Mouse (Mus musculus): ENCODE results near the gene Hs3st5. TPM values are rescaled to one million over a fixed set of nuclear protein-coding genes. Genes with fewer than 3 reads are reported as not detected.
"Not testable (repeated sequence)": the region's sequence is repeated elsewhere in the genome, so short reads cannot be mapped to it uniquely, and the experiment has no call there.

Hs3st5 gene
- polyA plus RNA-seq, 1 experiment from 2014 or later: 2.1 TPM

DNA sequence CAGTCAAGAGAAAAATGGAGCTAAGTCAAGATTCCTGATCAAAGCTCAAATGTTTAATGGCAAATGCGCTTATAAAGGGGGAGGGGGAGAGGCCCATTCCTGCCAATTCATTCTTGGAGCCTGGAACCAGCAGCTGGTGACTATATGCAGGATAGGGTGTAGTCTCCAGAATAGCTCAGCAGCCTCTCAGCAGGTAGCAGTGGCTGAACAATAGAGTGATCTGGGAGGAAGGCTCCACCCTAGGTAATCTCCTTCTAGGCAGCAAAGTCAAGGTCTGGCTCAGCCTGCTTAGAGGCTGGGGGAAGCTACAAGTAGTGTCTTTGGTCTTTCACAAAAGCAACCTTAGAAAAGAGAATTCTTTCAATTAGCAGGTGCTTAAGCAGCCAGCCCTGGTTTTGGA lies 104.8 kb downstream of the Hs3st5 start:
- WGBS: 50% methylated on average over 1 of the region's 1 CpGs
- not testable (repeated sequence) for H3K27ac ChIP-seq (ENCODE audit: low read length); H3K4me1 ChIP-seq (ENCODE audit: control insufficient read depth, insufficient read depth, low read length); H3K4me3 ChIP-seq (replicated peaks; ENCODE audit: low read length); H3K9me3 ChIP-seq (replicated peaks; ENCODE audit: control insufficient read depth, low read length); H3K36me3 ChIP-seq (ENCODE audit: control insufficient read depth, insufficient read depth, low read length); H3K9ac ChIP-seq (ENCODE audit: low read length); H3K4me2 ChIP-seq (ENCODE audit: low read depth, low read length); H3K27me3 ChIP-seq (ENCODE audit: control insufficient read depth, insufficient read depth, low read length); ATAC-seq (ENCODE audit: insufficient read depth, low FRiP score)

DNA sequence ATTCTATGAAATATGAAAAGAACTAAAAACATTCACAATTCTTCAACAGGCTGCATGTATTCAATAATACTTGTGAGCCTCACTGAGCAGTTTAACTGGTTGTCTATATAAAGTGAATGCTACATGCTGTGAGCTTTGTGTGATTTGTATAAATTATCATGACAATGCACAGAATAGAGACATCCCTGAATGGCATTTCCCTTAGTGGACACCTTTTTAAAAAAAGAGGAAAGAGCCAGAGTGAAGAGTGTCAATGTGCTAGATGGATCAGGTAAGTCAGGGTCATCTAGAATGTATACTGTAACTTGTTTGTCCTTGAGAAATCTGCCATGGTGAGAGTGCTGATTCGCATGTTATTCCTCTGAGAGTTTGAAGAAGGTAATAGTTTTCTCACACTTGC lies 116.4 kb downstream of the Hs3st5 start:
- Histone ChIP-seq H3K4me1 (ENCODE audit: control insufficient read depth, insufficient read depth, low read length) (no peaks in the 10 kb centered on the region), H3K4me3 (replicated peaks; ENCODE audit: low read length) (no peak overlapping the region), H3K4me2 (ENCODE audit: low read depth, low read length) (no peak overlapping the region), H3K27ac (ENCODE audit: low read length) (no peak overlapping the region), H3K9ac (ENCODE audit: low read length) (no peak overlapping the region), H3K9me3 (replicated peaks; ENCODE audit: control insufficient read depth, low read length) (no peaks in the 10 kb centered on the region), H3K27me3 (ENCODE audit: control insufficient read depth, insufficient read depth, low read length) (no peaks in the 10 kb centered on the region), H3K36me3 (ENCODE audit: control insufficient read depth, insufficient read depth, low read length) (no peaks in the 10 kb centered on the region)
- 76% methylated on average over 1 of the region's 1 CpGs for WGBS
- no peak for ATAC-seq (ENCODE audit: insufficient read depth, low FRiP score)

DNA sequence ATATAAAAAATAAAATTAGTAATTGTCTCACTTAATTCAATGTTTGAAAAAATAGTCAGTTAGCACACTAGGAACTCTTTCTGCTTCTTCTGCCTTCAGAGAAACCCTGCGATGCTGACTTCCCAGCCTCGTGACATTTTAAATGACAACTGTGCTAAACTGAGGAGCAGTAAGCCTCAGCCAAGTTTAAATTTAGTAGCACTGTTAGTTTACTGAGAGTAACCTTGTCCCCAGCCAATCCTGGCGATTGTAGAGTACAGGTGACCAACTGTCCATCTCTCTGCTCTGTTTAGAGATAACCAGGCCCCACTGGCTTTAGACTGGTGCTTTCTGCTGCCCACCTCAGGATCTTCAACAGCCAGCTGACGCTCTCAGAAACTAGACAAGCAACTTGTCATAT lies 121.3 kb downstream of the Hs3st5 start:
- no peaks in the 10 kb centered on the region for H3K36me3 ChIP-seq (ENCODE audit: control insufficient read depth, insufficient read depth, low read length)
- H3K4me3 ChIP-seq (replicated peaks; ENCODE audit: low read length): no peak overlapping the region
- no peak overlapping the region for H3K27ac ChIP-seq (ENCODE audit: low read length)
- no peak overlapping the region for H3K9ac ChIP-seq (ENCODE audit: low read length)
- H3K27me3 ChIP-seq (ENCODE audit: control insufficient read depth, insufficient read depth, low read length): no peaks in the 10 kb centered on the region
- no peak overlapping the region for H3K4me2 ChIP-seq (ENCODE audit: low read depth, low read length)
- no peak for ATAC-seq (ENCODE audit: insufficient read depth, low FRiP score)
- H3K9me3 ChIP-seq (replicated peaks; ENCODE audit: control insufficient read depth, low read length): no peaks in the 10 kb centered on the region
- WGBS: 86% methylated on average over 4 of the region's 4 CpGs
- H3K4me1 ChIP-seq (ENCODE audit: control insufficient read depth, insufficient read depth, low read length): no peaks in the 10 kb centered on the region

DNA sequence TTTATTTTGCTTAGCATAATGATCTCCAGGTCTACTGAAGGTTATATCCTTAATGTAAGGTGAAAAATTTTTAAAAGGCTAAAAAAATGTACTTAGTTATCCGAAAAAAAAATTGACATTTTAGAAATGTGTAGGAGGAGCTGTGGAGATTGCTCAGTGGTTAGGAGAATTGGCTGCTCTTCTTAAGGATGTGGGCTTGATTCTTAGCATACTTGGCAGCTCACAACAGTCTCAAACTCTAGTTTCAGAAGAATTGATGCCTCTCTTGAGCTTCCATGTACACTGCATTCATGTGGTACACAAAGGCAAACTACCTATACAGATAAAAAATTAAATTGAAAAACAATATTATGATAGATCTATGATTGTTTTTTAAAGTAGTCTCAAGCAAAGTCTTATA lies 125.1 kb downstream of the Hs3st5 start:
- no peaks in the 10 kb centered on the region for H3K4me1 ChIP-seq (ENCODE audit: control insufficient read depth, insufficient read depth, low read length)
- H3K36me3 ChIP-seq (ENCODE audit: control insufficient read depth, insufficient read depth, low read length): no peaks in the 10 kb centered on the region
- 74% methylated on average over 1 of the region's 1 CpGs for WGBS
- H3K27me3 ChIP-seq (ENCODE audit: control insufficient read depth, insufficient read depth, low read length): no peaks in the 10 kb centered on the region
- H3K9me3 ChIP-seq (replicated peaks; ENCODE audit: control insufficient read depth, low read length): no peaks in the 10 kb centered on the region
- no peak overlapping the region for H3K4me3 ChIP-seq (replicated peaks; ENCODE audit: low read length)
- no peak overlapping the region for H3K9ac ChIP-seq (ENCODE audit: low read length)
- H3K27ac ChIP-seq (ENCODE audit: low read length): no peak overlapping the region
- ATAC-seq (ENCODE audit: insufficient read depth, low FRiP score): no peak
- no peak overlapping the region for H3K4me2 ChIP-seq (ENCODE audit: low read depth, low read length)

DNA sequence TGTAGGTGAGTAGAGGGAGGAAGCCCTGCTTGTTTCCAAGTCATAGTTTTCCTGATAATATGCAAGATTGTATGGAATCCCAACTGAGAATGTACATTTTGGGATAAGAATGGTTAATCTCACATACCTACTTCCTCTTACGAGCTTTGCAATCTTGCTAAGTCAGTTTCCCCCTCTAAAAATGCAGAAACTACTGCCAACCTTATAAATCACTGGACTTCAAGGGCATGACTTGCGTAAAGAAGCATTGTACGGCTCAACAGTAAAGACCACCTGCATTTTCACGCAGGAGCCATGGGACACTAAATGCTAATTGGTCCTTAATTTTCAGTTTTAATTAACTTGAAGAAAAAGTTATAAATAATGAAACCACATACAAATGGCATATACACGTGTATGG lies 144.0 kb downstream of the Hs3st5 start:
- no peak overlapping the region for H3K9ac ChIP-seq (ENCODE audit: low read length)
- H3K36me3 ChIP-seq (ENCODE audit: control insufficient read depth, insufficient read depth, low read length): no peaks in the 10 kb centered on the region
- H3K4me1 ChIP-seq (ENCODE audit: control insufficient read depth, insufficient read depth, low read length): no peaks in the 10 kb centered on the region
- ATAC-seq (ENCODE audit: insufficient read depth, low FRiP score): no peak
- no peak overlapping the region for H3K27ac ChIP-seq (ENCODE audit: low read length)
- no peaks in the 10 kb centered on the region for H3K27me3 ChIP-seq (ENCODE audit: control insufficient read depth, insufficient read depth, low read length)
- H3K4me3 ChIP-seq (replicated peaks; ENCODE audit: low read length): no peak overlapping the region
- no peaks in the 10 kb centered on the region for H3K9me3 ChIP-seq (replicated peaks; ENCODE audit: control insufficient read depth, low read length)
- WGBS: 66% methylated on average over 5 of the region's 5 CpGs
- no peak overlapping the region for H3K4me2 ChIP-seq (ENCODE audit: low read depth, low read length)

DNA sequence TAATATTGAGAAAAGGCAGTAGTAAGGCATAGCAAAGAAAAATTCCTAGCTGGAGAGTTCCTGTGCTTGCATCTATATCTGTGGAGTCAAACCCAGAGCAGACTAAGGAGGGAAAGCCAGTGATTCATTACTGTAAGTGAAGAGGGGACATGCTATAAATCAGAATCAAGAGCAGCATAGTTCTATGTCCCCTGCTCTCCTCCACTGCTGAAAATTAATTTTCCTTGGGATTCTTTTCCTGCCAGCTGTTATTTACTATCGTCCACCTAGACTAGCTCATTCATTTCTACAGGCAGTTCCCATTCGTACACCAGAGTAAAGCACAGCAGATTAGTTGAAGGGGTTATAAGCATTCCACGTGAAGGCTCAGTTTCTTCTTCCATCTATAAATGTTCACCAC lies 207.4 kb downstream of the Hs3st5 start:
- H3K4me1 ChIP-seq (ENCODE audit: control insufficient read depth, insufficient read depth, low read length): no peaks in the 10 kb centered on the region
- H3K4me2 ChIP-seq (ENCODE audit: low read depth, low read length): no peak overlapping the region
- no peaks in the 10 kb centered on the region for H3K27me3 ChIP-seq (ENCODE audit: control insufficient read depth, insufficient read depth, low read length)
- WGBS: 46% methylated on average over 3 of the region's 3 CpGs
- H3K9ac ChIP-seq (ENCODE audit: low read length): no peak overlapping the region
- no peak overlapping the region for H3K27ac ChIP-seq (ENCODE audit: low read length)
- ATAC-seq (ENCODE audit: insufficient read depth, low FRiP score): no peak
- H3K9me3 ChIP-seq (replicated peaks; ENCODE audit: control insufficient read depth, low read length): no peaks in the 10 kb centered on the region
- H3K36me3 ChIP-seq (ENCODE audit: control insufficient read depth, insufficient read depth, low read length): no peaks in the 10 kb centered on the region
- no peak overlapping the region for H3K4me3 ChIP-seq (replicated peaks; ENCODE audit: low read length)

DNA sequence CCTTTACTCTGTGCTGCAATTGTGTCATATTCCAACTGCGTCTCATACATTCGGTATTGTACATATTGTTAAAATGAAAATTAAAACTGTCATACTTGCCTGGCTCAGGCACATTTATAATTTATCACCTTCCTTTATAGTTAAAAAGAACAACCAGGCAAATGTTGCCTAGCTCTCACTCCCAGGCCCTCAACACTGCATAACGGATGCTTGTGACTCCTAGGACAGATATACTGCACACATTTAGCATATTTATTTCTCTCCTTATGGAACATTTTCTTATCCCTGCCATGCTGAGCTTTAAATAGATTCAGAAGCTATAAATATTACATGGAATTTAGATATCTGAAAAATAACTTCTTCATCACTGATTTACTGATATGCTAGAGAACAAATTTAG lies 219.6 kb downstream of the Hs3st5 start:
- 77% methylated on average over 3 of the region's 3 CpGs for WGBS
- no peak for ATAC-seq (ENCODE audit: insufficient read depth, low FRiP score)

DNA sequence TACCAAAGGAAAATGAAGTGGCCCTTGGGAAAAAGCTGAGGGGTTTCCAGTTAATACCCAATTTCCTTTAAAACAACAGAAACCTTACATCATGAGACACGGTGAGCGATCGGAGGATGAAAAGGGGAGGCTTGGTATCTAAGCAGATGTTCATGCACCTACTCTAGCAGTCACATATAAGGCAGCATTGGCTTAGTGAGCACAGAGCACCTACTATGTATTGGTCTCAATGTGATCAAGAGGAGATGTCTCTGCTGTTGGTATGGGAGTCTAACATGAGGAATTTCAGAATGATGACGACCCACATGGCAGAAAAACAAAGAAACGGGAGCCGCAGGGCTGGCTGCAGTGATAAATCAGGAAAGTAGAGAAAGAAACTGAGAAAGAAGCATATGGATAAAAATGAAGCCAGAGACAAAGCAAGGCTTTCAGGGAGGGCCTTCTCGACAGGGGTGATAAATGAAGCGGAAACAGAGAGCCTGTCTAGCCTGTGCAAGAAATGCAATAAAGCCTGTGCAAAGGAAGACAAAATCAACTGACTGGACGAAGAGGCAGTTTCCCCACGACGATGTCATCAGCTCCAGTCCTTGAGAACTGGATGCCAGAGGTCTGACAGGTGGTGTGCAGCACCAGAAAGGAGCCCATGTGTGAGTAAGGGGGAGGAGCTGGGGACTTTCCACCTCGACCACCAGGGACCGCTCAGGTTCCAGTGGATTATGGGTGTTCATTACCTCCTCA lies 222.9 kb downstream of the Hs3st5 start:
- H3K4me1 ChIP-seq (ENCODE audit: control insufficient read depth, insufficient read depth, low read length): 0 out of 2 replicates have a peak, but pooled peaks cover 3% of the 10 kb centered on the region
- no peaks in the 10 kb centered on the region for H3K27me3 ChIP-seq (ENCODE audit: control insufficient read depth, insufficient read depth, low read length)
- WGBS: 58% methylated on average over 13 of the region's 13 CpGs
- H3K9me3 ChIP-seq (replicated peaks; ENCODE audit: control insufficient read depth, low read length): no peaks in the 10 kb centered on the region
- no peak overlapping the region for H3K4me3 ChIP-seq (replicated peaks; ENCODE audit: low read length)
- no peak overlapping the region for H3K27ac ChIP-seq (ENCODE audit: low read length)
- H3K4me2 ChIP-seq (ENCODE audit: low read depth, low read length): no peak overlapping the region
- no peak overlapping the region for H3K9ac ChIP-seq (ENCODE audit: low read length)
- H3K36me3 ChIP-seq (ENCODE audit: control insufficient read depth, insufficient read depth, low read length): no peaks in the 10 kb centered on the region
- ATAC-seq (ENCODE audit: insufficient read depth, low FRiP score): no peak

More for the DNA sequence above, 219.6 kb downstream of the Hs3st5 start:
- Histone ChIP-seq H3K4me2 (ENCODE audit: low read depth, low read length) (no peak overlapping the region), H3K9ac (ENCODE audit: low read length) (no peak overlapping the region), H3K36me3 (ENCODE audit: control insufficient read depth, insufficient read depth, low read length) (no peaks in the 10 kb centered on the region), H3K27ac (ENCODE audit: low read length) (no peak overlapping the region), H3K4me3 (replicated peaks; ENCODE audit: low read length) (no peak overlapping the region), H3K9me3 (replicated peaks; ENCODE audit: control insufficient read depth, low read length) (no peaks in the 10 kb centered on the region), H3K4me1 (ENCODE audit: control insufficient read depth, insufficient read depth, low read length) (0 out of 2 replicates have a peak, but pooled peaks cover 3% of the 10 kb centered on the region), H3K27me3 (ENCODE audit: control insufficient read depth, insufficient read depth, low read length) (no peaks in the 10 kb centered on the region)

DNA sequence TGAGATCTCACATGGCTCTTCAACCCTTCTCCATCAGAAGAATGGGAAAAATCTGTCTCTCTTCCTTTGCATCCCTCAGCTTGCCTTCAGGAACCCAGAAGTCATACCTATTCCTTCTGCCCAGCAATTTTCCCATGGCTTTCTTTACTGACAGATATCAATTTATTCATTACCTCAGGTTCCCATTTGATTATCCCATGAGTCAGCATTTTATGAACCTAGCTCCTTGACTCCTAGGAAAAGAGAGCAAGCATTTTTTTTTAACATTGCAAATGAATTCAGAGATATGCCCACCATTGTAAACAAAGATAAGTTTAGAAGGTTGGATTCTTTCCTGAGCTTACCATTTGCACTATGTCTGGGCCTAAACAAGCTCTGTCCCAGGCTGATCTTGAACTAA lies 232.8 kb downstream of the Hs3st5 start:
- no peak overlapping the region for H3K4me2 ChIP-seq (ENCODE audit: low read depth, low read length)
- ATAC-seq (ENCODE audit: insufficient read depth, low FRiP score): no peak
- H3K27ac ChIP-seq (ENCODE audit: low read length): no peak overlapping the region
- H3K27me3 ChIP-seq (ENCODE audit: control insufficient read depth, insufficient read depth, low read length): no peaks in the 10 kb centered on the region
- no peaks in the 10 kb centered on the region for H3K9me3 ChIP-seq (replicated peaks; ENCODE audit: control insufficient read depth, low read length)
- no peak overlapping the region for H3K9ac ChIP-seq (ENCODE audit: low read length)
- no peaks in the 10 kb centered on the region for H3K36me3 ChIP-seq (ENCODE audit: control insufficient read depth, insufficient read depth, low read length)
- H3K4me3 ChIP-seq (replicated peaks; ENCODE audit: low read length): no peak overlapping the region
- no peaks in the 10 kb centered on the region for H3K4me1 ChIP-seq (ENCODE audit: control insufficient read depth, insufficient read depth, low read length)

Data from stomach, embryonic 16.5 days (tissue).